In genomic region chr3:68902636-68903035, GRCm38 (mm10) we compare ENCODE assay signal across 8 mouse cellular contexts. TPM values are rescaled to one million over a fixed set of nuclear protein-coding genes. Genes with fewer than 3 reads are reported as not detected.
DNase-seq lines count a peak whose midpoint lies in the region; ATAC-seq and TF ChIP-seq lines count a peak whose summit lies in the region.
"Not testable (repeated sequence)": the region's sequence is repeated elsewhere in the genome, so short reads cannot be mapped to it uniquely, and the experiment has no call there.
"Had no signal": no experiment of that assay in that cellular context is flagged by ENCODE, and none has a peak within 500 bp of the region (broad histone marks: within the 10 kb centered on the region; RNA-seq: fewer than 3 reads in every experiment).

No protein-coding gene starts in this region.

- not testable (repeated sequence) for H3K4me1 ChIP-seq in heart, embryonic 16.5 days (ENCODE audit: control insufficient read depth, insufficient read depth, low read length); kidney, embryonic 16.5 days (ENCODE audit: insufficient read depth, low read length); liver, embryonic 14.5 days (replicated peaks; ENCODE audit: control insufficient read depth in 2 of 2, insufficient read depth in 2 of 2, low read length in 1 of 2); lung, embryonic 16.5 days (replicated peaks; ENCODE audit: control insufficient read depth, insufficient read depth, low read length)

- 91% methylated on average over 19 of the region's 20 CpGs for WGBS in heart, embryonic 16.5 days
- WGBS in kidney, embryonic 16.5 days = 90% methylated on average over 19 of the region's 20 CpGs
- WGBS in liver, embryonic 14.5 days (ENCODE audit: insufficient replicate concordance) = 89% methylated on average over 20 of the region's 20 CpGs
- 91% methylated on average over 10 of the region's 20 CpGs for WGBS in lung, embryonic 16.5 days

- H3K9ac ChIP-seq in heart, embryonic 16.5 days (ENCODE audit: low read length); kidney, embryonic 16.5 days (replicated peaks; ENCODE audit: low read length); liver, embryonic 14.5 days (replicated peaks); lung, embryonic 16.5 days (ENCODE audit: low read length): not testable (repeated sequence)

- not testable (repeated sequence) for H3K27me3 ChIP-seq in heart, embryonic 16.5 days (ENCODE audit: control insufficient read depth, insufficient read depth, low read length); kidney, embryonic 16.5 days (ENCODE audit: insufficient read depth, low read length); liver, embryonic 14.5 days (ENCODE audit: control insufficient read depth, insufficient read depth, low read length); lung, embryonic 16.5 days (ENCODE audit: control insufficient read depth, insufficient read depth, low read depth, low read length)

- not testable (repeated sequence) for H3K9me3 ChIP-seq in heart, embryonic 16.5 days (replicated peaks; ENCODE audit: control insufficient read depth, low read length); kidney, embryonic 16.5 days (ENCODE audit: low read length); liver, embryonic 14.5 days (ENCODE audit: control insufficient read depth, low read length); lung, embryonic 16.5 days (ENCODE audit: control insufficient read depth, low read length)

- not testable (repeated sequence) for H3K36me3 ChIP-seq in heart, embryonic 16.5 days (ENCODE audit: control insufficient read depth, insufficient read depth); kidney, embryonic 16.5 days (ENCODE audit: insufficient read depth, low read length); liver, embryonic 14.5 days (replicated peaks; ENCODE audit: control insufficient read depth, insufficient read depth, low read depth); lung, embryonic 16.5 days (ENCODE audit: control insufficient read depth, insufficient read depth, low read length)

- DNase-seq in liver, embryonic 14.5 days (ENCODE audit: low read depth in 3 of 3, low spot score in 3 of 3) = not testable (repeated sequence)

- not testable (repeated sequence) for H3K27ac ChIP-seq in heart, embryonic 16.5 days (ENCODE audit: low read length); kidney, embryonic 16.5 days (ENCODE audit: low read length); liver, embryonic 14.5 days; lung, embryonic 16.5 days (ENCODE audit: low read length)

- not testable (repeated sequence) for TF ChIP-seq CTCF in liver, embryonic 14.5 days (IDR thresholded peaks at IDR 0.05; ENCODE audit: low read depth)

- H3K4me2 ChIP-seq in heart, embryonic 16.5 days (ENCODE audit: low read depth, low read length); kidney, embryonic 16.5 days (replicated peaks; ENCODE audit: low read depth, low read length); liver, embryonic 14.5 days (ENCODE audit: low read depth); lung, embryonic 16.5 days (ENCODE audit: low read depth, low read length): not testable (repeated sequence)

- TF ChIP-seq EP300 in liver, embryonic 14.5 days (IDR thresholded peaks at IDR 0.05; ENCODE audit: low read depth) = not testable (repeated sequence)

- H3K4me3 ChIP-seq in heart, embryonic 16.5 days (ENCODE audit: low read length); kidney, embryonic 16.5 days (ENCODE audit: low read length); liver, embryonic 14.5 days (ENCODE audit: insufficient read depth in 1 of 2, low read depth in 2 of 2, low read length in 2 of 2); lung, embryonic 16.5 days (ENCODE audit: low read length): not testable (repeated sequence)

- ATAC-seq in common myeloid progenitor, adult 5-6 weeks (replicated peaks; ENCODE audit: low read depth, poor library complexity, severe bottlenecking) = peak; percentile 86
- ATAC-seq in heart, embryonic 16.5 days (replicated peaks; ENCODE audit: extremely low read depth, insufficient read depth, low FRiP score) = peak; percentile 72; the same call in 1 of the 2 replicates
- peak; percentile 51; the same call in 1 of the 2 replicates for ATAC-seq in kidney, embryonic 16.5 days (ENCODE audit: low FRiP score, low TSS enrichment)
- ATAC-seq in liver, embryonic 14.5 days (ENCODE audit: insufficient read depth) = peak; percentile 56; the same call in 1 of the 2 replicates
- peak; percentile 62; the same call in 1 of the 2 replicates for ATAC-seq in lung, embryonic 16.5 days (ENCODE audit: low read depth)
- 0 out of 2 replicates have a peak, but pooled peaks have one; percentile 57 for ATAC-seq in megakaryocyte-erythroid progenitor cell, adult 5-6 weeks (replicated peaks; ENCODE audit: low FRiP score, low TSS enrichment, poor library complexity, severe bottlenecking)

RNA-seq across cellular contexts. Expression of gene 1110032F04Rik, which starts 33.2 kb away (rescaled TPM):
- total RNA-seq in common myeloid progenitor, adult 5-6 weeks (2017) = 0.09 TPM in 1 of 2 replicates, not detected in the other
- 3.4 and 3.6 TPM in 2 replicates for polyA plus RNA-seq in heart, embryonic 16.5 days (2015; fragmentation: Nextera tagmentation; extraction: Ambion mirVana)
- 4.0 and 5.0 TPM in 2 replicates for polyA plus RNA-seq in kidney, embryonic 16.5 days (2015; fragmentation: Nextera tagmentation; extraction: Ambion mirVana)
- polyA plus RNA-seq in liver, embryonic 14.5 days (2012; rRNA removed) = 0.68 and 0.69 TPM in 2 replicates
- 0.57 and 0.76 TPM in 2 replicates for polyA plus RNA-seq in liver, embryonic 14.5 days (2014; fragmentation: Nextera tagmentation; extraction: Ambion mirVana)
- 0.34 and 0.46 TPM in 2 replicates for polyA plus RNA-seq in lung, embryonic 16.5 days (2015; fragmentation: Nextera tagmentation; extraction: Ambion mirVana)
- total RNA-seq in megakaryocyte-erythroid progenitor cell, adult 5-6 weeks (2014; fragmentation: Nextera tagmentation) = 1.5 and 4.0 TPM in 2 replicates
- 0.91 and 3.1 TPM in 2 replicates for total RNA-seq in megakaryocyte-erythroid progenitor cell, adult 5-6 weeks (2017)
- total RNA-seq: adrenal gland, adult 18-20 months; gastrocnemius, adult 18-20 months had no signal
